Mouse (Mus musculus): ENCODE measurements at regions not wholly inside any gene's neighbourhood (a gene's known extent, or its start where the extent isn't known, plus 50 kb on each side); places are given as distances from the start of the nearest gene placed in this dataset.

- no peak for DNase-seq
These were observed 109.6 kb upstream of the Zbtb40 start for GRCm38 (mm10) chr4:137158201-137158600.

- no peak for DNase-seq
These were observed 108.0 kb upstream of the Zbtb40 start for GRCm38 (mm10) chr4:137156441-137157105.

DNA sequence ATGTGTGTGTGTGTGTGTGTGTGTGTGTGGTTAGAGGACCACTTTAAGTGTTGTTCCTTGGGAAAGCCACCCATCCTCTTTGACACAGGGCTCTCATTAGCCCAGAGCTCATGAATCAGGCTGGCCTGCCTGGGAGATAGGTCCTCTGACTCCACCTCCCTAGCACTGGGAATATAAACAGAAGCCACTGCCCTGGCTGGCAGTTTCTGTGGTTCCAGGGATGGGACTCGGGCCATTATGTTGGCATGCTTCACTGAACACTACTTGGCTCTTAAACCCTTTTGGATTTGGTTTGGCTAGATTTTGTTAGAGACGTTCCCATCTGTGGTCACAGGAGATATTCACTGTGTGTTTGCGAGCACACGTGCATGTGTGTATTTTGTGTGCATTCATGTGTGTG, 100.2 kb upstream of the Zbtb40 start:
- DNase-seq: no peak

- DNase-seq: no peak
These were observed 99.2 kb upstream of the Zbtb40 start for GRCm38 (mm10) chr4:137147795-137148194.

DNA sequence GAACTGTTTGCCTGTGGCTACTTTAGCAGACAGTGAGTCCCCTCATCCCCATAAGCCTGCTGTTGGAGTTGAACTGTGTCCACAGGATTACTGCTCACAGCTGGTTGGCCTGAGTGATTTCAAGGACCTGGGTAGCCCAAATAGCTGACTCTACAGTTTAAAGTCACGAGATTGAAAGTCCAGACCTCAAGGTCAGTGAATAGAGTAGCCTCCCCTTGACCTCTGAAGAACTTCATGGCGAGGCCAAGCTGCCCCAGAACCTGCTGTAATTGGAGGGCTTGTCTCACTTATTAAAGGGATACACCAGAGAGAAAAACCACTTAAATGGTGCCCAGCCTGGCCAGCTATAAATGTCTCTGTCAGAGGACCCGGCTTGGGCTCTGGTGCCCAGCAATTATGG, 97.7 kb upstream of the Zbtb40 start:
- no peak for DNase-seq

GRCm38 (mm10) chr4:137142316-137142715, 93.7 kb upstream of the Zbtb40 start:
- no peak for DNase-seq

- DNase-seq: no peak
These were observed 90.6 kb upstream of the Zbtb40 start for GRCm38 (mm10) chr4:137139051-137139705.

DNA sequence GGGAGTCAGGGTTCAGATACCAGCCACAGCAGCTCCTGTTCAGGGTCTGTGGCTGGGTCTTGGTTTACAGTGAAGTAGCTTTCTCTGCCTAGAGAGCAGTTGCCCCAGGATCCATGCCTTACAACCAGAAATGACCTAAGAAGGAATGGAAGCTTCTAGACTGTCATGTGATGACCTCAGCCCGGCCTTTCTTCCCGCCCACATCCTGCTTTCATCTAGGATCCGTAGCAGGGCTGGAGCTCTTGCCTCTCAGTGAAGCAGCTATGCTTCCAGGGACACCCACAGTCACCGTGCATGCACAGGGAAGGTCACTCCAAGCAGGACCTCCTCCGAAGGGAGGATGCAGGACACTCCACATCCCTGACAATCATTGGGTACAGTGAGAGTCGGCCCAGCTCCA, 89.5 kb upstream of the Zbtb40 start:
- no peak for DNase-seq

- DNase-seq: no peak
These were observed 87.7 kb upstream of the Zbtb40 start for GRCm38 (mm10) chr4:137136313-137136712.

DNA sequence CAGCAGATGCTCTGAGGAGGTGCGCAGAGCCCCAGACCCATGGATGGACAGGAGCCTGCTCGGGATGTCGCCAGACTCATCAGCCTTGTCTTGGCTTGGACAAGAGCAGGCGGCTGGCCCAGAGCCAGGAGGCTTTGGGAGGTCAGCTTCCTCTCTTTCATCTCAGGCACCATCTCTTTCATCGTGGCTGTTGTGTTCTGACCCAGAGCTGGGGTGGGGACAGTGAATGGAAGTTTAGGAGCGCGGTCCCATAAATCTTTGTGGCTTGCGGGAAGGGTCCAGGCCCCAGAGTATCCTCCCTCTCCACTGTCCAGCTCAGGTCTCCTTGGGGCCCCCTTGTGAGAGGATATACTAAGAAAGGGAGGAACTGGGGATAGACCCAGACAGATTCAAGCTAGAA, 87.2 kb upstream of the Zbtb40 start:
- no peak for DNase-seq

DNA sequence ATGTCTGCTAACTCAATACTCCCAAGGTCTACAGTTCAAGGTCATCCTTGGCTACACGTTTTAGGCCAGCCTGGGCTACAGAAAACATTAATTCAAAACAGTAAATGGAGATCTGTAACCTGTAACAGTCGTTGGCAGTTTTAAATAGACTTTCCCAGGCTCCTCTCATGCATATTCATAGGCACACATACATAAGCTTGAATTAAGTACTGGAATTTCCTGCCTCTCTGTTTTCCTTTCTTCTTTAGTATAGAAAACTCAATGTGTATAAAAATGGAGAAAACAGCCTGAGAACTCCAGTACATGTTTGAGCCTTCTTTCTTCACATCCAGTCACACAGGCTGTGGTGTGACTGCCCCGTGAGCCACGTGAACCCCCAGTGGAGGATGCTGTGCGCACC, 86.0 kb upstream of the Zbtb40 start:
- no peak for DNase-seq

DNA sequence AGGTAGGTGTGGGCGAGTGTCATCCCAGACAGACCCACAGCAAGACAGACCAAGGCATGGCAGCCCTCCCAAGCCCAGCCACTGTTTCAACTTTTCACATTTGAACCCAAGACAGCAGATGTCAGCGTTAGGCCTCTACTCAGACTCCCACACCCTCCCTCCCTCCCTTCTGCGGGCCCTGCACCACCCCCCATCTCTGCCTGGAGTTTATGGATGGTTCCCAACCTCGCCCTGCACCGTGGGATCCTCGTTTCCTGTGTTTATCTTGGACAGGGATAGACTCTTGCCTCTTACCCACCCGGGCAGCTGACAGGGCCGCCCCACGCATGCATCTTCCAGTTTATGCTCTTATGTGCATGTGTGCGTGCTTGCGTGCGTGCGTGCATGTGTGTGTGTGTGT, 85.2 kb upstream of the Zbtb40 start:
- DNase-seq: no peak

DNA sequence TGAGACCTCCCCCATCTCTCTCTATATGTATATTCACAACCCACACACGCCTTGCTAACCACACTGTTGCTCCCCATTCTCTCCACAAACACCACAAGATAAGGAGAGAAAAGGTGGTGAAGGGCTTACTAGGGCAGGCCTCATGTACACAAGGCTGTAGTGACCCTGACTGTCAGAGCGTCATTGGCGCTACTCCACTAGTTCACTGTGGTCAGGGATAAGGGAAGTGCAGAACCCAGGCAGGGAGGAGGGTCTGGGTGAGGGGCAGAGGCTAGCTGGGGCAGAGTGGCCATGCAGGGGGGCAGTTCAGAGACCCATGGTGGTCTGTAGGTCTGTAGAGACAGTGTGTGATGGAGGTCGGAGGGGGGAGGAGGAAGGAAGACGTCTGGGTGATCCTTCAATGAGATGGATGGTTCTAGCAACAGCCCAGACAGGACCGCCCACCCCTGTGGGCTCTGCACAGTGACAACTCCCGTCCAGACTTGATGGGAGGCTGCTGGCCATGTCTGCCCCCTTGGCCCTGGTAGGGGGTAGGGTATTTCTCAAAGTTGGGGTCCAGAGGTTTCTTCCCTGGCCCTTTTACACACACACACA, 82.1 kb upstream of the Zbtb40 start:
- no peak for DNase-seq

DNA sequence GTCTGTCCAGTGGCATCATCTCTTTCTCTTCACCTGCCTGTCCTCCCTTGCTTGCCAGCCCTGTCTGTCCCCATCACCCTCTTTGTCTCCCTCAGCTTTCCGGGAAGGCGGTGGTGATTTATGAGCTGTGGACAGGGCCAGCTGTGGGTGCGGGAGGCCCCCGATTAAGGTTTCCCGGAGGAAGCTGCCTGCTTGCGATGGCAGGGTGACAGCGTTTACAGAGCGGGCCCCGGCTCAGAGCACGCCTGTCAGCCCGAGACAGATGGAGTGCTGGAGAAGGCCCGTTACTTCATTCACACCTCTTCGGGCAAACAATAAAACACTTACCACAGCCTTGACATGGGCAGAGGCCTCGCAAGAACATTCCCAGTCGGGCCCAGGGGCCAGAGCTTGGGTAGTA, 79.6 kb upstream of the Zbtb40 start:
- DNase-seq: no peak

- no peak for DNase-seq
These were observed 73.1 kb upstream of the Zbtb40 start for GRCm38 (mm10) chr4:137121684-137122083.

- DNase-seq: no peak
These were observed 72.0 kb upstream of the Zbtb40 start for GRCm38 (mm10) chr4:137120597-137120996.

DNA sequence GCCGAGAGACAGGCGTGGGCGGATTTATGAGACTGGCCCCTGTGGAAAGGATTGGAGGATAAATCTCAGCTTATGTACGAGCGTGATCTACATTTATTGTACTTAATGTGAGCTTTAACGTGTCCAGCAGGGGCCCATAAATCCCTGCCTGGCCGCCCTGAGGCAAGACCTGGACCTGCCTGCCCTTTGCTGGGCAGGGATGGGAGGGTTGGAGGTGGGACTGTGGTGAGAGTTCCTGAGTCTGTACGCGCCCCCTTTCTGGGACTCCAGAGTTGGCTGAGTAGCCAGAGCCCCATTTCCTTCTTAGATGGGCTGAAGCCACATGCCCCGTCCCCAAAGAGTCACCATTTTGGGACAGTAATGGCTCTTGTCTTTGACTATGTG, 69.7 kb upstream of the Zbtb40 start:
- no peak for DNase-seq

DNA sequence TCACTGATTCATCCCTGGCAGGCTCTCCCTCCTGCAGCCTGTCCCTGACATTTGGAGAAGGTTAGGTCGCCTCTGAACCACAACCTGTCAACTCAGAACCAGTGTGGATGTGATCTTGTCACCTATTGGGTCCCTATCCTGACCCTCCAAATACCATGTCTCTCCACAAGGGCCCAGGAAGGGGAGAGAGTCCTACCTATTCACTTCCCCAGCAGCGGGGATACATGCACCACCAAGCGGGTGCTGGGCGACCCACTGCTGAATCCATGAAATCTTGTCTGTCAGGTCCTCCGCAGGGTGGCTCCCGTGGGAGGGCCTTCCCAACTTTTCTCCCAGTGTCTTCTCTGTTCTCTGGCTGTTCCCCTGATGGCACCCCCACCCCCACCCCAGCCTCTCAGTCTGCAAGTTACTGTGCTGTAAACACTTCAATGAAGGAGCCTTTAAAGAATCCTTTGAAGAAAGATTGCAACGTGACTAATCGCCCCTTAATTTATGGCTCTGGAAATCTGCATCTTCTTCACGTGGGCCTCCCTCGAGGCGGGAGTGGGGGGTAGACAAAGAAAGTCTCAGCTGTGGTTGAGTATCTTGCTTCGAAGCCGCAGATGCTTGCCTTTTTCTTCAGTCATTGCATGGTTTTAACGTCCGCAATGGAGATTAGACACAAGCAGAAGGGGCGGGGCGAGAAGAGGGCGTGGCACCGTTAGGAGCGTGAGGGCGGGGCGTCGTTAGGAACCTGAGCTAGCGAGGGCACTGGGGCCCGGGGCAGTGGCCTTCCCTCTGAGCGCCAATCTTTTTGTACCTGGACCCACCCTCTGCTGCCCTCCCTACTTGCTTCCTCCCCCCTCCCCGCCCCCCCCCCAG, 69.1 kb upstream of the Zbtb40 start:
- DNase-seq: peak in 1 of 2 experiments; percentile 41

GRCm38 (mm10) chr4:137115062-137115461, 66.5 kb upstream of the Zbtb40 start:
- DNase-seq: no peak

- DNase-seq: no peak
These were observed 61.7 kb upstream of the Zbtb40 start for GRCm38 (mm10) chr4:137110276-137110675.

GRCm38 (mm10) chr4:137104447-137105044, 55.9 kb upstream of the Zbtb40 start:
- no peak for DNase-seq

DNA sequence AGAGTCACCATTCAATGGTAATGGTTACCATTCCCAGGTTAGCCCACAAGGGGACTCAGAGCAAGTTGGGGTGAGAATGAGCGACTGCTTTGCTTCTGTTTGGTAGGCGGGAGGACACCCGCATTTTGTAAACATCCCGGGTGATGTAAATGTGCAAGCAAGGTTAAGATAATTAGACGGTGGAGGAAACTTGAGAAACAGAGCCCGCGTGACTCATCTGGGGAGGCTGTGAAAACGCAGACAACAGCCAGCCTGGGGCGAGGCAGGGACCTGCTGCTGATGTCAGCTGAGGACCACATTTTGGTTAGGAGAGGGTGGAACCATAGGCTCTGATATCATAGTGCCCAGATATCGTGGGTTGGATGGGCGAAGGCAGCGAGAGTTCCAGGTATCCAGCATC, 52.6 kb upstream of the Zbtb40 start:
- no peak for DNase-seq

GRCm38 (mm10) chr4:137100756-137101155, 52.2 kb upstream of the Zbtb40 start:
- no peak for DNase-seq

Data from spleen, adult 18-20 months (tissue).